Mouse (Mus musculus) neural tube, embryonic 12.5 days (tissue): ENCODE measurements around the gene Cox6b1. TPM values are rescaled to one million over a fixed set of nuclear protein-coding genes. Genes with fewer than 3 reads are reported as not detected.
A peak's percentile ranks its signal among the peaks of the same experiment; 100 is the strongest.

Experiments used
- ATAC-seq: fragments of 200-750 bp; cut with Nextera tagmentation; 2 replicates; pipeline ENCODE4 v1.8.0; 2017; ENCODE audit warnings: low read depth, mild to moderate bottlenecking, moderate TSS enrichment, moderate library complexity; ENCODE audit not compliant: low FRiP score
- H3K27ac ChIP-seq: fragments of 300-500 bp; sonication (generic); 2 replicates; pipeline ENCODE4 v1.5.1; 2016
- H3K27me3 ChIP-seq: fragments of 300-500 bp; sonication (generic); replicated peaks from 2 replicates; pipeline ENCODE4 v1.6.1; 2016; ENCODE audit warnings: mild to moderate bottlenecking
- H3K36me3 ChIP-seq: fragments of 300-500 bp; sonication (generic); 2 replicates; pipeline ENCODE4 v1.6.1; 2016; ENCODE audit warnings: mild to moderate bottlenecking
- H3K4me1 ChIP-seq: fragments of 300-500 bp; sonication (generic); 2 replicates; pipeline ENCODE4 v1.6.1; 2016
- H3K4me2 ChIP-seq: fragments of 300-500 bp; sonication (generic); replicated peaks from 2 replicates; pipeline ENCODE4 v1.6.1; 2016; ENCODE audit warnings: mild to moderate bottlenecking
- H3K4me3 ChIP-seq: fragments of 300-500 bp; sonication (generic); 2 replicates; pipeline ENCODE4 v1.5.1; 2016
- H3K9ac ChIP-seq: fragments of 300-500 bp; sonication (generic); 2 replicates; pipeline ENCODE4 v1.6.1; 2016; ENCODE audit warnings: mild to moderate bottlenecking
- H3K9me3 ChIP-seq: fragments of 300-500 bp; sonication (generic); 2 replicates; pipeline ENCODE4 v1.6.1; 2016; ENCODE audit warnings: mild to moderate bottlenecking
- WGBS: fragments of 180-500 bp; shearing (Covaris S2); methylation state at CpG from one replicate; pipeline ENCODE4 v1.1.7; 2016; 5-methylcytosine and 5-hydroxymethylcytosine counted together
- polyA plus RNA-seq: library from polyadenylated mRNA; unstranded; fragments of >200 nt; fragmentation: Nextera tagmentation; extraction: Ambion mirVana; gene quantifications from 2 replicates; pipeline ENCODE4 v1.2.1, GENCODE M21; 2016

Gene Cox6b1
- polyA plus RNA-seq, 1 experiment from 2014 or later = 912 TPM

DNA sequence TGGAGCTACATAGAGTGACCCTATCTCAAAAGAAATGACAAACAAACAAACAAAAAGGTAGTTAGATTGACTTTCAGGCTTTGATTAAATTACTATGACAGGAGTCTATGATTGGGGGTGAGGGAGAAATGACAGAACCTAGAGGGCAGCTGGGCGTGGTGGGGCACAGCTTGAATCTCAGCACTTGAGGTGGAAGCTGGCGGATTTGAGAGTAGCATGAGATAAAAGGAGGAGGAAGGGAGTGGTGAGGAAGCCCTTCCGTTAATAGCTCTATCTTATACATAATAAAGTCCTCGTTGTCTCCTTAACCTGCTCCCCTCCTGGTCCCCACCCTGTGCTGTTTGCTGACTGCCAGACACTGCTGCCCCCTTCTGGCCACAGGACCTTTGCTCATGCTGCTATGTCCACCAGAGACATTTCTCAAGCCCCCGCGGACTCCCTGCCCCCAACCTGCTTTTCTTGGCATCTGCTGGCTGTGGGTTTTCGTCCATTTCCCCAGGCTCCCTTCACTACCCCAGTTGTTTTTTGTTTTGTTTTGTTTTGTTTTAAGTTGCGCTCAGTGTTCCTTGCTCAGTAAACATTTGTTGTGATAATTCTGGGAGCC is 18.1 kb downstream of the Cox6b1 start:
- Histone ChIP-seq H3K4me3 (no peak overlapping the region), H3K4me1 (peaks cover 5% of the 10 kb centered on the region; the same call in 1 of the 2 replicates), H3K27ac (no peak overlapping the region), H3K36me3 (no peaks in the 10 kb centered on the region), H3K27me3 (no peaks in the 10 kb centered on the region), H3K9ac (no peak overlapping the region), H3K4me2 (no peak overlapping the region), H3K9me3 (no peaks in the 10 kb centered on the region)
- 35% methylated on average over 8 of the region's 8 CpGs for WGBS
- no peak for ATAC-seq

DNA sequence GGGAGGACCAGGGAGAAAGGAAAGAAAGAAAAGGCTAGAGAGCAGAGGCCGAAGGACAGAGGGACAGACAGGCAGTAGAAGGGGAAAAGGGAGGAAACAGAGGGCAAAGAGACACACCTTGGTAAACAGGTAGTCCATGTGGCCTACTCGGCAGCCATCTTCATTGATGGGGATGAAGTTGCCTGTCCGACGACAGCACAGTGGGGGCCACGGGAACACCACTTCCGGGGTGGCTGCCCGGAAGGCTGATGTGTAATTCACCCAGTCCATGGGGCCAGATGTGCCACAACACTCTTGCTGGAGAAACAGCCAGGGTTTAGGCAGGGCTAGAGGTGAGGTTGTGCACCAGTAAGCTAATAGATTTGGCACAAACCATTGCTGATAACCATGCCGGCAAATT is 21.0 kb downstream of the Cox6b1 start:
- H3K9ac ChIP-seq = no peak overlapping the region
- peaks cover 6% of the 10 kb centered on the region; the same call in 1 of the 2 replicates for H3K4me1 ChIP-seq
- no peaks in the 10 kb centered on the region for H3K36me3 ChIP-seq
- H3K4me2 ChIP-seq = no peak overlapping the region
- no peak overlapping the region for H3K27ac ChIP-seq
- no peaks in the 10 kb centered on the region for H3K9me3 ChIP-seq
- WGBS = 86% methylated on average over 8 of the region's 8 CpGs
- ATAC-seq = no peak
- no peaks in the 10 kb centered on the region for H3K27me3 ChIP-seq
- H3K4me3 ChIP-seq = no peak overlapping the region

DNA sequence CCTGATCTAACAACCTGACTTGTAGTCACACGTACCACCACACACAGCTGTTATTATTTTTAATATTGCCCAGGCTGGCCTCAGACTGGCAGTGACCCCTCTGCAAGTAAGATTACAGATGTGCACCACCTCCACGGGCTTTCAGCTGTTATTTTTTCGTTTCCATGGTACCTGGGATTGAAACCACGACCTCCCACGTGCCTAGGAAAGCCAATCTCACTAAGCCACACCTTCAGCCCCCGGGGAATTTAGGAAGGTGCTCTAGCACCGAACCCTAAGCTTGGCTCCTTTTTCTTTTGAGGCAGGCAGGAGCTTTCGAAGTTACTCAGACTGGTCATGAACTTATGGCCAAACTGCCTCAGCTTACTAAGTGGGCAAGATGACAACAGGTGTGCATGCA is 21.5 kb downstream of the Cox6b1 start:
- H3K9ac ChIP-seq = no peak overlapping the region
- 72% methylated on average over 8 of the region's 8 CpGs for WGBS
- ATAC-seq = no peak

DNA sequence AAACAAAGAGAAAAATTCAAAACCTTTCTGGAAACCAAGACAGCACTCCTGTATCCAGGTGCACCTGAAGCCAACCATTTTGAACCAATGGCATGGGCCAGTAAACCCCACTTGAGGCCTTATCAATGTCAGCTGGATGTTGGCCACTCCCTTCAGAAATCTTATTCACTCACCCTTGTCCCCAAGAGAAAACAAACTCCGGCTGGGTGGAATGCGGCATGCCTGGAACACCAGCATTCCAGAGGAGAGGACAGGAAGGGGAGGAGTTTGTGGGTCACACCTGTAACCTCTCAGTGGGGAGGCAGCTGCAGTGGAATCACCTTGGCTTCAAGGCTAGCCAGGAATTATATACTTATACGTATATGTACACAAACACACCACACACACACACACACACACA is 23.4 kb downstream of the Cox6b1 start:
- peaks cover 6% of the 10 kb centered on the region; the same call in 1 of the 2 replicates for H3K4me1 ChIP-seq
- 72% methylated on average over 3 of the region's 3 CpGs for WGBS

More for the DNA sequence above, 21.5 kb downstream of the Cox6b1 start:
- H3K4me2 ChIP-seq = no peak overlapping the region
- H3K4me1 ChIP-seq = peaks cover 6% of the 10 kb centered on the region; the same call in 1 of the 2 replicates
- H3K4me3 ChIP-seq = no peak overlapping the region
- H3K9me3 ChIP-seq = no peaks in the 10 kb centered on the region
- no peaks in the 10 kb centered on the region for H3K36me3 ChIP-seq
- H3K27ac ChIP-seq = no peak overlapping the region
- H3K27me3 ChIP-seq = no peaks in the 10 kb centered on the region

DNA sequence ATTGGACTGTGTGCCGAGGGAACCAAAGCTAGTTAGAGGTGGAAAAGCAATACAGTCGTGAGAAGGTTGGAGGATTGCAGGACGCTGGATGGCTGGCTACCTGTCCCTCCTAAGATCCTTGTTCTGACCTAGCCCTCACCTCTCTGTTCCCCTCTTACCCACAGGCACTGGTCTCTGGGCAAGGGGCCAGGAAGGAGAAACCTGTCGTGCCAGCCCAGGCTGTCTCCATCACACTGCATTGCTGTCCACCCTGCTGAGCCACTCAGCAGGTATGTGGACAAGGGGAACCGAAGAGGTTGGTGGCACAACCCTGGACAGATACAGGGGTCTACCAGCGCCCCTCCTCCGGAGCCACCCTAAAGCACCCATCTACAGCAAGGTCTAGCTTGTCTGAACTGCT is 25.3 kb downstream of the Cox6b1 start:
- no peak overlapping the region for H3K9ac ChIP-seq
- H3K4me2 ChIP-seq = peak overlapping the region; percentile 45; the same call in 1 of the 2 replicates
- no peaks in the 10 kb centered on the region for H3K36me3 ChIP-seq
- WGBS = 77% methylated on average over 7 of the region's 7 CpGs
- H3K4me1 ChIP-seq = peaks cover 6% of the 10 kb centered on the region; the same call in 1 of the 2 replicates
- H3K4me3 ChIP-seq = no peak overlapping the region
- H3K27me3 ChIP-seq = no peaks in the 10 kb centered on the region
- no peaks in the 10 kb centered on the region for H3K9me3 ChIP-seq
- no peak overlapping the region for H3K27ac ChIP-seq
- ATAC-seq = peak; percentile 10; the same call in 1 of the 2 replicates

More for the DNA sequence above, 23.4 kb downstream of the Cox6b1 start:
- Histone ChIP-seq H3K4me2 (no peak overlapping the region), H3K27ac (no peak overlapping the region), H3K36me3 (no peaks in the 10 kb centered on the region), H3K9me3 (no peaks in the 10 kb centered on the region), H3K9ac (no peak overlapping the region), H3K4me3 (no peak overlapping the region), H3K27me3 (no peaks in the 10 kb centered on the region)
- no peak for ATAC-seq

DNA sequence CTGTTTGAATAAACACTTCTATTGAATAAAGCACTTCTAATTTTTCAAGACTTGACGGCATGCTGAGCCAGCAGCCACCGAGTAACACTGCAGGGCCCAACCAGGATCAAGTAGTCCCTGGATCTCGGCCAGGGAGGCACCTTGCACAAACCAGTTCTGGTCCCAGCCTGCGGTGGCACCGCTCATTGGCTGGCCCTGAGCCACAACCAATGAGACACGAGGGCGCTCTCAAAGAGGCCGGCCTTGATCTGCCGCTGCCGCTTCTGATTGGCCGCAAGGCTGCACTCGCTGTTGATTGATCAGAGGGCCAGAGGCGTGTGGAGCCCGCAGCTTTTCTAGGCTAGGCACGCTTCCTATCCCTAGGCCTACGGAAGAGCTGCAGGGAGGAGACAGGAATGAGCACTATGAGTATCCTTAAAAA is 26.0 kb downstream of the Cox6b1 start:
- 0 out of 2 replicates have a peak overlapping the region, but pooled peaks have one; percentile 2 for H3K4me3 ChIP-seq
- H3K27ac ChIP-seq = no peak overlapping the region
- peak overlapping the region; percentile 45 for H3K4me2 ChIP-seq
- peaks cover 6% of the 10 kb centered on the region; the same call in 1 of the 2 replicates for H3K4me1 ChIP-seq
- no peaks in the 10 kb centered on the region for H3K27me3 ChIP-seq
- no peaks in the 10 kb centered on the region for H3K9me3 ChIP-seq
- ATAC-seq = peak; percentile 98
- under 1% methylated on average over 16 of the region's 16 CpGs for WGBS
- no peaks in the 10 kb centered on the region for H3K36me3 ChIP-seq
- no peak overlapping the region for H3K9ac ChIP-seq

DNA sequence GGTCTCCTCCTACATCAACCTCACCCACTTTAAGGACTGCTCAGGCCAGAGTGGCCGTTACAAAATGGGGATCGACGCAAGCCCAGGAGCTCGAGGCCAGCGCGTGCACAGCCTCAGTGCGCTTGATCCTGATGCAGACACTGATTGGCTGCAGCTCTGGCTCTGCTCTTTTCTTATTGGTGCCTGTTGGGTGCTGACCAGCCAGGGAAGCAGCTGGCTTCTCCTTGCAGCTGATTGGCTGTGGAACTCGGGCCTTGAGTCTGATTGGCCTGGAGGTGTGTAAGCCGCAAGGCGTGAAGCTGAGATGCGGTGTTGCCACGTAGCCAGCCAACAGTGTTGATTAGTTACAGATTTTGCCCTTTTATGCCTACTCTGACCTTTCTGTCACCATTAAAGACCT is 27.2 kb downstream of the Cox6b1 start, which contains the start of gene Zbtb32:
TSS of gene Zbtb32 (minus strand) at position 124 of the 400 bp plus-strand sequence.
- H3K27me3 ChIP-seq = no peaks in the 10 kb centered on the region
- 96% methylated on average over 12 of the region's 12 CpGs for WGBS
- H3K4me2 ChIP-seq = peak within 1 kb of the TSS; percentile 45
- no peak for ATAC-seq
- H3K9ac ChIP-seq = no peak within 1 kb of the TSS
- peaks cover 6% of the 10 kb centered on the region; the same call in 1 of the 2 replicates for H3K4me1 ChIP-seq
- no peaks in the 10 kb centered on the region for H3K9me3 ChIP-seq
- 0 out of 2 replicates have a peak within 1 kb of the TSS, but pooled peaks have one; percentile 2 for H3K4me3 ChIP-seq
- H3K36me3 ChIP-seq = no peaks in the 10 kb centered on the region
- no peak within 1 kb of the TSS for H3K27ac ChIP-seq

DNA sequence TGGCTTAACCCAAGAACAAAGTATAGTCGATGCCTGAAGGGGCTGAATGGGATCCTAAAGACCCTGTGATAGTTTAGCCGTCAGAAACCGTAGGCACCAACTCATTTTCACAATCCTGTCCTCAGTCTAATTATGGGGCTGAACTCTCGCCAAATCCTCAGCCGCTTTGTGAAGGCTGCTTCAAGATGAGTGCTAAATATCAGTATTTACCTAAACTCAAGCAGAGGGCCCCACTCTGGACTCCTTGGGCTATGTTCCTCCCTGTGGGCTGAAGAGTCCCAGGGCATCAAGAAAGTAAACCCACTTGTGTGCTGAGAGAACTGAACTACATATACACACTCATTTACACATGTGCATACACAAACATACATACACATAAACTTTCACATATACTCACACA is 29.1 kb downstream of the Cox6b1 start:
- H3K27ac ChIP-seq = no peak overlapping the region
- H3K9ac ChIP-seq = no peak overlapping the region
- ATAC-seq = no peak
- H3K4me2 ChIP-seq = no peak overlapping the region
- no peaks in the 10 kb centered on the region for H3K9me3 ChIP-seq
- H3K27me3 ChIP-seq = no peaks in the 10 kb centered on the region
- WGBS = 82% methylated on average over 5 of the region's 5 CpGs
- H3K36me3 ChIP-seq = no peaks in the 10 kb centered on the region
- no peak overlapping the region for H3K4me3 ChIP-seq
- H3K4me1 ChIP-seq = peaks cover 6% of the 10 kb centered on the region; the same call in 1 of the 2 replicates

DNA sequence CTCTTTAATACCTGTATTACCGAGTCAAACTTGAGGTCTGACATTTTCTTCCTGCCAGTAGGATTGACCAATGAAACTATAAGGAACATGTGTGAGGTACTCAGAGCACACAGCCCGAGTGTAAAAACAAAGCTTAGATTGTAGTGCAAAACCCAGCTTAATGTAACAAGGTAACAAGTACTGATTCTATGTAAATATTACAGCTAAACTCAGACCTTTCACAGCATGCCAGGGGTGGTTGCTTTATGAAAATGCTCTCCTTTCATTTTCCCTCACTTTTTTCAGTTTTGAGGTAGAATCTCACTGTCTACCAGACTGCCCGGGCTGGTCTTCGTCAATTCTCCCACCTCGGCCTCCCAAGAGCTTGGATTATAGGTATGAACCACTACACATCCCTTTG is 29.9 kb downstream of the Cox6b1 start:
- ATAC-seq = no peak
- WGBS = 79% methylated on average over 5 of the region's 5 CpGs
- Histone ChIP-seq H3K27ac (no peak overlapping the region), H3K27me3 (no peaks in the 10 kb centered on the region), H3K9ac (no peak overlapping the region), H3K4me3 (no peak overlapping the region), H3K4me2 (no peak overlapping the region), H3K4me1 (peaks cover 6% of the 10 kb centered on the region; the same call in 1 of the 2 replicates), H3K36me3 (no peaks in the 10 kb centered on the region), H3K9me3 (no peaks in the 10 kb centered on the region)

DNA sequence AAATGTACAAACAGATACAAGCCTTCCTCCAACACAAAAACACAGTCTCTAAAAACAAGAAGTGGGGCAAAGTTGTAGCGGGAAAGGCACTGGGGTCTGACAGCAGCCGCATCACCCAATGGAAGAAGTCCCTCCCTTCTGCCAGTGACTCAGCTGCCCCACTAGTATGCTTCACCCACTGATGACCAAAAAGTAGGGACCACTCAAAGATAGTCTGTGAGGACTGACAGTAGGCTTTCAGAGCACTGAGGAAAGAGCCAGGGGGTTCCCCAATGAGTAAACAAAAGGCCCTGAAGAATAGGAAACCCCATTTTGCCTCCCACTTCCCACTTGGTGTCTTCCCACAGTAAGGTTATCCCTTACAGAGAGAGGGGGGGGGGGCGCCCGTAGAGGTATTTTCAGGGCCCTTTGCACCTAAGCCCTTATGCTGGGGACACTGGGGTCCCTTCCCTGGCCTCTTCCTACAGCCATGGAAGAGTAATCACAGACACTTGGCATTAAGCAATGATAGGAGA is 31.4 kb downstream of the Cox6b1 start:
- no peaks in the 10 kb centered on the region for H3K27me3 ChIP-seq
- WGBS = 68% methylated on average over 4 of the region's 4 CpGs
- H3K9ac ChIP-seq = no peak overlapping the region
- H3K4me2 ChIP-seq = no peak overlapping the region
- no peak for ATAC-seq
- H3K4me1 ChIP-seq = peaks cover 6% of the 10 kb centered on the region
- H3K4me3 ChIP-seq = no peak overlapping the region
- H3K36me3 ChIP-seq = no peaks in the 10 kb centered on the region
- H3K27ac ChIP-seq = no peak overlapping the region
- H3K9me3 ChIP-seq = no peaks in the 10 kb centered on the region

DNA sequence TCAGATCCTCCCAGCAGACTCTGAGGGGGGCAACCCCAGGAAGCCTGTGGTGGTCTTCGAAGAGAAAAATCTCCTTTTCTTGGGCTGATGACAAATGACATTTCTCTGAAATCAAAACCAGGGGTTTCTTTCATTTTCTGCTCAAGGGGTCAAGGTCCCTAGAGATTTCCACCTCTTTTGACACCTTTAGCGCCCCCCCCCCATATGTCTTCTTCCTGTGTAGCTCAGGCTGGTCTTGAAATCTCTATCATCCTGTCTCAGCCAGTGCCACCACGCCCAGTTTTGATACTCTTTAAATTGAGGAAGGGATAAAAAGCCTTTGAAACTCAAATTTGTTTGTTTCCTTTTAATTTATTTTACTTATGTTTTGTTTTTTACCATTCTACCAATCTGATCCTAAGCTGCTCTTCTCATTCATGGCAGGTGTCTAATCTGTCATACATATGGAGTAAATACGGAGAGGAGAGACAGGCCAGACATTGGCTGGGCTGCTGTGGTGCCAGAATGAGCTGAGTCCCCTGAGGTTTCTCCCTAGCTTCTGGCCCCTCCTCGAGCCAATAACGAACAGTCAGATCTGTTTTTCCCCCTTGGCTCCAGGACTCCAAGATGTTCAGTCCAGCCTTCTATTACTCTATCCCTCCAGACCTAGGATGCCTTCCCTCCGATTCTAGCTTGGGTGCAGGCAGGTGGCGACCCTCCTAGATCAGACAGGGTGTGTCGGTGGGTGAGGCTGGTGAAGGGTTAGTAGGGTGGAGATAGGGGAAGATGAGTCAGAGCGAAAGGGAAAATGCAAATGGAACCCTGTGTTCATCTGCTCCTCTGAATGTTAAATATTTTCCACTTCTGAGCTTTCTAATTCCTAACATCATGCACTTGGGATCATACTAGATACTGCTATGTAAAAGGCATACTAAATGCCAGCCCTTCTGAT is 32.1 kb downstream of the Cox6b1 start:
- WGBS = 80% methylated on average over 10 of the region's 10 CpGs
- H3K27me3 ChIP-seq = no peaks in the 10 kb centered on the region
- H3K9ac ChIP-seq = 0 out of 2 replicates have a peak overlapping the region, but pooled peaks have one; percentile 33
- H3K4me1 ChIP-seq = peaks cover 6% of the 10 kb centered on the region
- H3K4me2 ChIP-seq = no peak overlapping the region
- H3K27ac ChIP-seq = no peak overlapping the region
- no peaks in the 10 kb centered on the region for H3K36me3 ChIP-seq
- ATAC-seq = no peak
- no peak overlapping the region for H3K4me3 ChIP-seq
- no peaks in the 10 kb centered on the region for H3K9me3 ChIP-seq
